Mouse (Mus musculus) small intestine, adult 2 months (tissue): ENCODE measurements around the gene Bco2. TPM values are rescaled to one million over a fixed set of nuclear protein-coding genes. Genes with fewer than 3 reads are reported as not detected.

Source experiments
- H3K27ac ChIP-seq: fragments of 200-500 bp; 2 replicates; pipeline ENCODE4 v1.5.1; 2012; ENCODE audit warnings: low read depth, low read length, control low read depth, inconsistent platforms; ENCODE audit not compliant: insufficient read depth
- H3K27me3 ChIP-seq: fragments of 200-500 bp; 2 replicates; pipeline ENCODE4 v1.6.1; 2012; ENCODE audit warnings: mild to moderate bottlenecking, moderate library complexity, low read length, inconsistent platforms; ENCODE audit not compliant: control insufficient read depth, insufficient read depth
- H3K36me3 ChIP-seq: fragments of 200-500 bp; 2 replicates; pipeline ENCODE4 v1.6.1; 2012; ENCODE audit warnings: mild to moderate bottlenecking, low read length, control low read depth, inconsistent platforms; ENCODE audit not compliant: control insufficient read depth, insufficient read depth
- H3K4me1 ChIP-seq: fragments of 200-500 bp; 2 replicates; pipeline ENCODE4 v1.6.1; 2012; ENCODE audit warnings: low read length, inconsistent platforms, mixed read lengths; ENCODE audit not compliant: control insufficient read depth, insufficient read depth, insufficient read length
- H3K4me3 ChIP-seq: fragments of 200-500 bp; 2 replicates; pipeline ENCODE4 v1.5.1; 2012; ENCODE audit warnings: low read depth, mild to moderate bottlenecking, control low read depth, inconsistent platforms, low read length, moderate library complexity
- CTCF ChIP-seq: fragments of 200-500 bp; IDR thresholded peaks from 2 replicates; pipeline ENCODE4 v1.5.1; 2012; ENCODE audit warnings: low read depth, mild to moderate bottlenecking, control low read depth, inconsistent platforms, low read length, moderate library complexity, mixed read lengths; ENCODE audit not compliant: insufficient replicate concordance, insufficient read length; ENCODE audit errors: extremely low read depth
- POLR2A ChIP-seq: fragments of 200-500 bp; IDR thresholded peaks from 2 replicates; pipeline ENCODE4 v1.6.1; 2012; ENCODE audit warnings: low read depth, mild to moderate bottlenecking, control low read depth, inconsistent platforms, low read length, moderate library complexity
- WGBS: fragments of 180-500 bp; shearing (Covaris S2); methylation state at CpG from one replicate; pipeline ENCODE4 v1.1.7; 2018; 5-methylcytosine and 5-hydroxymethylcytosine counted together
- polyA plus RNA-seq: library from polyadenylated mRNA; depleted of rRNA; stranded (reverse); fragments of >200 nt; gene quantifications from 2 replicates; pipeline ENCODE4 v1.2.3, GENCODE M21; 2012

The Bco2 gene
- polyA plus RNA-seq, 1 experiment: 8.5 TPM

GRCm38 (mm10) chr9:50594794-50595417 is 39.9 kb upstream of the Bco2 start:
- WGBS: 25% methylated on average over 12 of the region's 12 CpGs
- TF ChIP-seq CTCF (no peak), POLR2A (no peak)
- peaks cover 15% of the 10 kb centered on the region for H3K4me1 ChIP-seq
- H3K36me3 ChIP-seq: peaks cover 41% of the 10 kb centered on the region
- H3K27me3 ChIP-seq: no peaks in the 10 kb centered on the region
- H3K27ac ChIP-seq: peak overlapping the region; percentile 65
- H3K4me3 ChIP-seq: no peak overlapping the region

GRCm38 (mm10) chr9:50593544-50593943 is 38.6 kb upstream of the Bco2 start:
- 67% methylated on average over 3 of the region's 3 CpGs for WGBS
- no peaks in the 10 kb centered on the region for H3K27me3 ChIP-seq
- no peak overlapping the region for H3K27ac ChIP-seq
- H3K36me3 ChIP-seq: peaks cover 31% of the 10 kb centered on the region
- peaks cover 15% of the 10 kb centered on the region; the same call in 1 of the 2 replicates for H3K4me1 ChIP-seq
- H3K4me3 ChIP-seq: no peak overlapping the region
- TF ChIP-seq POLR2A (no peak), CTCF (peak; percentile 55; the same call in 1 of the 2 replicates)

GRCm38 (mm10) chr9:50592955-50593354 is 38.0 kb upstream of the Bco2 start:
- peaks cover 18% of the 10 kb centered on the region; the same call in 1 of the 2 replicates for H3K4me1 ChIP-seq
- no peak for TF ChIP-seq POLR2A
- TF ChIP-seq CTCF: no peak
- H3K36me3 ChIP-seq: peaks cover 25% of the 10 kb centered on the region
- no peak overlapping the region for H3K4me3 ChIP-seq
- WGBS: 88% methylated on average over 9 of the region's 9 CpGs
- H3K27ac ChIP-seq: no peak overlapping the region
- no peaks in the 10 kb centered on the region for H3K27me3 ChIP-seq

GRCm38 (mm10) chr9:50590856-50591518 is 36.0 kb upstream of the Bco2 start:
- Histone ChIP-seq H3K4me1 (peaks cover 29% of the 10 kb centered on the region), H3K4me3 (no peak overlapping the region), H3K36me3 (peaks cover 9% of the 10 kb centered on the region), H3K27me3 (no peaks in the 10 kb centered on the region), H3K27ac (no peak overlapping the region)
- TF ChIP-seq CTCF (no peak), POLR2A (no peak)
- 75% methylated on average over 10 of the region's 10 CpGs for WGBS

GRCm38 (mm10) chr9:50586955-50587354 is 32.0 kb upstream of the Bco2 start:
- Histone ChIP-seq H3K4me1 (peaks cover 35% of the 10 kb centered on the region), H3K27me3 (no peaks in the 10 kb centered on the region), H3K4me3 (no peak overlapping the region), H3K36me3 (no peaks in the 10 kb centered on the region), H3K27ac (peak overlapping the region; percentile 98)
- TF ChIP-seq CTCF: no peak
- TF ChIP-seq POLR2A: no peak
- 21% methylated on average over 4 of the region's 4 CpGs for WGBS

GRCm38 (mm10) chr9:50585145-50585818 is 30.3 kb upstream of the Bco2 start:
- TF ChIP-seq POLR2A (no peak), CTCF (no peak)
- WGBS: 32% methylated on average over 6 of the region's 6 CpGs
- Histone ChIP-seq H3K4me1 (peaks cover 31% of the 10 kb centered on the region), H3K27ac (peak overlapping the region; percentile 98), H3K36me3 (peaks cover 2% of the 10 kb centered on the region; the same call in 1 of the 2 replicates), H3K4me3 (no peak overlapping the region), H3K27me3 (no peaks in the 10 kb centered on the region)

GRCm38 (mm10) chr9:50580370-50580769 is 25.4 kb upstream of the Bco2 start:
- Histone ChIP-seq H3K36me3 (peaks cover 5% of the 10 kb centered on the region), H3K27me3 (no peaks in the 10 kb centered on the region), H3K27ac (no peak overlapping the region), H3K4me3 (no peak overlapping the region), H3K4me1 (peaks cover 13% of the 10 kb centered on the region)
- WGBS: 84% methylated on average over 4 of the region's 4 CpGs
- TF ChIP-seq POLR2A: no peak
- no peak for TF ChIP-seq CTCF
